ENCODE assay signal across 11 mouse cellular contexts in genomic region chr10:42204768-42205412, GRCm38 (mm10).
A peak's percentile ranks its signal among the peaks of the same experiment; 100 is the strongest.
DNase-seq lines count a peak whose midpoint lies in the region; ATAC-seq and TF ChIP-seq lines count a peak whose summit lies in the region.
"Had no signal": no experiment of that assay in that cellular context is flagged by ENCODE, and none has a peak within 500 bp of the region (broad histone marks: within the 10 kb centered on the region; RNA-seq: fewer than 3 reads in every experiment).

No protein-coding gene starts in this region.

- H3K4me3 ChIP-seq in intestine, embryonic 14.5 days (ENCODE audit: low read depth, low read length), result no peak overlapping the region
- H3K4me3 ChIP-seq in intestine, postnatal 0 days (ENCODE audit: low read depth, low read length), result no peak overlapping the region
- H3K4me3 ChIP-seq in heart, embryonic 12.5 days, result no peak overlapping the region
- H3K4me3 ChIP-seq in lung, embryonic 15.5 days, result no peak overlapping the region
- no peak overlapping the region for H3K4me3 ChIP-seq in midbrain, embryonic 14.5 days (replicated peaks; ENCODE audit: low read depth, low read length)
- H3K4me3 ChIP-seq: hindbrain, embryonic 15.5 days had no signal

- ATAC-seq in intestine, embryonic 14.5 days (replicated peaks; ENCODE audit: low FRiP score, low TSS enrichment, low read depth), result no peak
- ATAC-seq in intestine, postnatal 0 days, result no peak
- ATAC-seq in heart, embryonic 12.5 days (ENCODE audit: insufficient number of reproducible peaks, low FRiP score), result no peak
- peak; percentile 31; the same call in 1 of the 2 replicates for ATAC-seq in lung, embryonic 15.5 days (ENCODE audit: borderline replicate concordance, extremely low read depth, low FRiP score, low TSS enrichment)
- ATAC-seq in midbrain, embryonic 14.5 days (ENCODE audit: low FRiP score, low TSS enrichment), result no peak
- ATAC-seq: CD4-positive, CD25-positive, alpha-beta regulatory T cell, adult 4 months had no signal

- no peaks in the 10 kb centered on the region for H3K36me3 ChIP-seq in intestine, embryonic 14.5 days (ENCODE audit: control insufficient read depth, insufficient read depth, low read length)
- no peaks in the 10 kb centered on the region; the same call in 1 of the 2 replicates for H3K36me3 ChIP-seq in intestine, postnatal 0 days (ENCODE audit: control insufficient read depth, insufficient read depth)
- peaks cover 7% of the 10 kb centered on the region for H3K36me3 ChIP-seq in heart, embryonic 12.5 days
- no peaks in the 10 kb centered on the region for H3K36me3 ChIP-seq in lung, embryonic 15.5 days
- no peaks in the 10 kb centered on the region for H3K36me3 ChIP-seq in midbrain, embryonic 14.5 days (ENCODE audit: control insufficient read depth, insufficient read depth, low read length)
- H3K36me3 ChIP-seq: hindbrain, embryonic 15.5 days had no signal

- H3K27ac ChIP-seq in intestine, embryonic 14.5 days (ENCODE audit: low read depth), result peak overlapping the region; percentile 55; the same call in 1 of the 2 replicates
- no peak overlapping the region; the same call in 1 of the 2 replicates for H3K27ac ChIP-seq in intestine, postnatal 0 days (ENCODE audit: low read depth, low read length)
- peak overlapping the region; percentile 48; the same call in 1 of the 2 replicates for H3K27ac ChIP-seq in heart, embryonic 12.5 days (ENCODE audit: poor library complexity, severe bottlenecking)
- peak overlapping the region; percentile 89 for H3K27ac ChIP-seq in lung, embryonic 15.5 days
- H3K27ac ChIP-seq in midbrain, embryonic 14.5 days (replicated peaks; ENCODE audit: low read depth, low read length), result no peak overlapping the region
- H3K27ac ChIP-seq: hindbrain, embryonic 15.5 days had no signal

- H3K9ac ChIP-seq in intestine, embryonic 14.5 days (ENCODE audit: low read length), result no peak overlapping the region
- H3K9ac ChIP-seq in intestine, postnatal 0 days (ENCODE audit: low read depth, low read length), result no peak overlapping the region
- peak overlapping the region; percentile 1; the same call in 1 of the 2 replicates for H3K9ac ChIP-seq in heart, embryonic 12.5 days
- H3K9ac ChIP-seq in lung, embryonic 15.5 days, result no peak overlapping the region
- H3K9ac ChIP-seq in midbrain, embryonic 14.5 days (replicated peaks; ENCODE audit: low read length), result no peak overlapping the region
- H3K9ac ChIP-seq: hindbrain, embryonic 15.5 days had no signal

- no peak for DNase-seq in intestine, embryonic 14.5 days (ENCODE audit: low spot score)
- DNase-seq in brain, adult 2 months (ENCODE audit: low read depth, low spot score), result peak; percentile 63
- no peak for DNase-seq in spleen, postnatal 4 days (ENCODE audit: low spot score in 2 of 2)
- no peak for DNase-seq in midbrain, embryonic 14.5 days
- DNase-seq in right cerebral cortex, postnatal 25 days, result no peak
- DNase-seq: thymus, postnatal 14 days had no signal

- 42% methylated on average over 20 of the region's 20 CpGs for WGBS in intestine, embryonic 14.5 days
- WGBS in intestine, postnatal 0 days, result 64% methylated on average over 20 of the region's 20 CpGs
- 64% methylated on average over 20 of the region's 20 CpGs for WGBS in heart, embryonic 12.5 days
- WGBS in lung, embryonic 15.5 days, result 48% methylated on average over 20 of the region's 20 CpGs
- 89% methylated on average over 20 of the region's 20 CpGs for WGBS in midbrain, embryonic 14.5 days

- H3K4me1 ChIP-seq in intestine, embryonic 14.5 days (replicated peaks; ENCODE audit: control insufficient read depth, insufficient read depth, low read length), result peaks cover 27% of the 10 kb centered on the region
- 0 out of 2 replicates have a peak, but pooled peaks cover 7% of the 10 kb centered on the region for H3K4me1 ChIP-seq in intestine, postnatal 0 days (replicated peaks; ENCODE audit: control insufficient read depth, insufficient read depth, low read length)
- H3K4me1 ChIP-seq in heart, embryonic 12.5 days (replicated peaks), result peaks cover 45% of the 10 kb centered on the region
- peaks cover 34% of the 10 kb centered on the region for H3K4me1 ChIP-seq in lung, embryonic 15.5 days
- no peaks in the 10 kb centered on the region; the same call in 1 of the 2 replicates for H3K4me1 ChIP-seq in midbrain, embryonic 14.5 days (ENCODE audit: control insufficient read depth, insufficient read depth, low read length)

- 0 out of 2 replicates have a peak, but pooled peaks cover 2% of the 10 kb centered on the region for H3K9me3 ChIP-seq in intestine, embryonic 14.5 days (ENCODE audit: control insufficient read depth, low read length)
- no peaks in the 10 kb centered on the region for H3K9me3 ChIP-seq in intestine, postnatal 0 days (ENCODE audit: control insufficient read depth)
- peaks cover 5% of the 10 kb centered on the region; the same call in 1 of the 2 replicates for H3K9me3 ChIP-seq in heart, embryonic 12.5 days (replicated peaks)
- H3K9me3 ChIP-seq in lung, embryonic 15.5 days, result no peaks in the 10 kb centered on the region
- no peaks in the 10 kb centered on the region for H3K9me3 ChIP-seq in midbrain, embryonic 14.5 days (ENCODE audit: control insufficient read depth, low read length)
- H3K9me3 ChIP-seq: hindbrain, embryonic 15.5 days had no signal

- no peak for TF ChIP-seq CTCF in intestine, postnatal 0 days (IDR thresholded peaks at IDR 0.05; ENCODE audit: low read depth)

- H3K4me2 ChIP-seq in intestine, embryonic 14.5 days (ENCODE audit: low read length), result no peak overlapping the region
- no peak overlapping the region for H3K4me2 ChIP-seq in intestine, postnatal 0 days (replicated peaks; ENCODE audit: low read depth)
- peak overlapping the region; percentile 23; the same call in 1 of the 2 replicates for H3K4me2 ChIP-seq in heart, embryonic 12.5 days
- peak overlapping the region; percentile 23 for H3K4me2 ChIP-seq in lung, embryonic 15.5 days
- no peak overlapping the region for H3K4me2 ChIP-seq in midbrain, embryonic 14.5 days (ENCODE audit: low read length)
- H3K4me2 ChIP-seq: hindbrain, embryonic 15.5 days had no signal

- H3K27me3 ChIP-seq in intestine, embryonic 14.5 days (replicated peaks; ENCODE audit: control insufficient read depth, insufficient read depth, low read length), result no peaks in the 10 kb centered on the region
- no peaks in the 10 kb centered on the region for H3K27me3 ChIP-seq in intestine, postnatal 0 days (replicated peaks; ENCODE audit: control insufficient read depth, insufficient read depth, low read length)
- H3K27me3 ChIP-seq in heart, embryonic 12.5 days (replicated peaks), result no peaks in the 10 kb centered on the region
- no peaks in the 10 kb centered on the region for H3K27me3 ChIP-seq in lung, embryonic 15.5 days
- no peaks in the 10 kb centered on the region for H3K27me3 ChIP-seq in midbrain, embryonic 14.5 days (ENCODE audit: control insufficient read depth, insufficient read depth, low read length)
- H3K27me3 ChIP-seq: hindbrain, embryonic 15.5 days had no signal

Comparison
In these comparisons a context has a peak if more than half of its experiments do, and no peak if none do; other contexts are left out.
1. H3K27ac ChIP-seq: peak in intestine, embryonic 14.5 days (single experiment), heart, embryonic 12.5 days (single experiment) and lung, embryonic 15.5 days (single experiment); none in intestine, postnatal 0 days (single experiment) and midbrain, embryonic 14.5 days (single experiment).
2. H3K4me2 ChIP-seq: peak in heart, embryonic 12.5 days (single experiment) and lung, embryonic 15.5 days (single experiment); none in intestine, embryonic 14.5 days (single experiment), intestine, postnatal 0 days (single experiment) and midbrain, embryonic 14.5 days (single experiment).